Mouse (Mus musculus): Measurements from ENCODE around the gene F2. TPM values are rescaled to one million over a fixed set of nuclear protein-coding genes. Genes with fewer than 3 reads are reported as not detected.

F2 gene
- polyA plus RNA-seq (2012; rRNA removed; ENCODE audit: low replicate concordance) = 0.33 and 1.4 TPM in 2 replicates

GRCm38 (mm10) chr2:91636229-91636628 is at the start of gene F2:
Gene F2, minus strand, starts transcription at chr2:91636414.

GRCm38 (mm10) chr2:91649553-91650359 is 13.5 kb upstream of the F2 start, which contains the start of the genes Zfp408 and Arhgap1:
Gene Zfp408, minus strand, starts transcription at chr2:91649791.
Gene Arhgap1, plus strand, starts transcription at chr2:91649860.

Other genes with a start within 250 kb of the F2 start
- gene 1110051M20Rik, start 191.7 kb downstream of the F2 start, polyA plus RNA-seq (2012; rRNA removed; ENCODE audit: low replicate concordance) = 3.0 and 3.8 TPM in 2 replicates
- gene Lrp4, start 178.9 kb downstream of the F2 start, polyA plus RNA-seq (2012; rRNA removed; ENCODE audit: low replicate concordance) = 6.5 and 7.3 TPM in 2 replicates
- gene Ckap5, start 109.7 kb downstream of the F2 start, polyA plus RNA-seq (2012; rRNA removed; ENCODE audit: low replicate concordance) = 1.6 and 1.8 TPM in 2 replicates
- gene Zfp408, start 13.4 kb upstream of the F2 start, polyA plus RNA-seq (2012; rRNA removed; ENCODE audit: low replicate concordance) = 11.1 and 13.4 TPM in 2 replicates
- gene Arhgap1, start 13.4 kb upstream of the F2 start, polyA plus RNA-seq (2012; rRNA removed; ENCODE audit: low replicate concordance) = 60.6 and 62.3 TPM in 2 replicates
- 18.4 and 20.0 TPM in 2 replicates for gene Atg13, start 74.2 kb upstream of the F2 start, polyA plus RNA-seq (2012; rRNA removed; ENCODE audit: low replicate concordance)
- 1.4 and 1.5 TPM in 2 replicates for gene Harbi1, start 74.4 kb upstream of the F2 start, polyA plus RNA-seq (2012; rRNA removed; ENCODE audit: low replicate concordance)
- gene Ambra1, start 93.7 kb upstream of the F2 start, polyA plus RNA-seq (2012; rRNA removed; ENCODE audit: low replicate concordance) = 16.0 and 16.9 TPM in 2 replicates